Mouse (Mus musculus): Measurements from ENCODE around the gene Supt7l.

- TF ChIP-seq CTCF (IDR thresholded peaks at IDR 0.05; ENCODE audit: control insufficient read depth, insufficient read depth, insufficient read length) (no peak), MYOG (IDR thresholded peaks at IDR 0.05; ENCODE audit: control insufficient read depth, extremely low read depth, insufficient read length) (no peak), USF1 (IDR thresholded peaks at IDR 0.05; ENCODE audit: low read depth) (no peak), CEBPB (IDR thresholded peaks at IDR 0.05; ENCODE audit: low read depth) (no peak), MAX (IDR thresholded peaks at IDR 0.05) (no peak)
Measured at GRCm38 (mm10) chr5:31504843-31505242, 22.8 kb downstream of the Supt7l start.

Data from C2C12 (cell line).